Mouse (Mus musculus): ENCODE results near the gene Slc39a7. TPM values are rescaled to one million over a fixed set of nuclear protein-coding genes. Genes with fewer than 3 reads are reported as not detected.
"Not testable (repeated sequence)": the region's sequence is repeated elsewhere in the genome, so short reads cannot be mapped to it uniquely, and the experiment has no call there.

Slc39a7 gene
- polyA plus RNA-seq, 1 experiment from 2014 or later, result 169 TPM

DNA sequence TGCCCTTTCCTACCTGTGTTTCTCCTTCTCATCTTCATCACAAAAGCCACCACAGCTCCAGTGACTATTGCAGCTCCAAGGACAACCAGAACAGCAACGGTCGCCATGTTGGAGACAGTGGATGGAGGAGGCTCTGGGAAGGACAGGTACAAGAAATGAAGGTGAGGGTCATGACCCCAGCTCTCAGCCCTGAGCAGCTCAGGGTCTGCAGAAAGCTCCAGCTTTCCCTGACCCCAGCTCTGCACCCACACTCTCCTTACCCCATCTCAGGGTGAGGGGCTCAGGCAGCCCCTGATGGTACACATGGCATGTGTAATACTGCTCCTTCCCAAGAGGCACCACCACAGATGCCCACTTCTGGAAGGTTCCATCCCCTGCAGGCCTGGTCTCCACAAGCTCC, 34.5 kb downstream of the Slc39a7 start:
- H3K4me2 ChIP-seq; H3K36me3 ChIP-seq; H3K4me3 ChIP-seq (replicated peaks); H3K4me1 ChIP-seq; H3K27ac ChIP-seq; ATAC-seq (ENCODE audit: insufficient read depth, low FRiP score, low read depth); H3K9ac ChIP-seq; H3K9me3 ChIP-seq: not testable (repeated sequence)
- 88% methylated on average over 2 of the region's 2 CpGs for WGBS
- peaks cover 19% of the 10 kb centered on the region; the same call in 1 of the 2 replicates for H3K27me3 ChIP-seq (replicated peaks)

DNA sequence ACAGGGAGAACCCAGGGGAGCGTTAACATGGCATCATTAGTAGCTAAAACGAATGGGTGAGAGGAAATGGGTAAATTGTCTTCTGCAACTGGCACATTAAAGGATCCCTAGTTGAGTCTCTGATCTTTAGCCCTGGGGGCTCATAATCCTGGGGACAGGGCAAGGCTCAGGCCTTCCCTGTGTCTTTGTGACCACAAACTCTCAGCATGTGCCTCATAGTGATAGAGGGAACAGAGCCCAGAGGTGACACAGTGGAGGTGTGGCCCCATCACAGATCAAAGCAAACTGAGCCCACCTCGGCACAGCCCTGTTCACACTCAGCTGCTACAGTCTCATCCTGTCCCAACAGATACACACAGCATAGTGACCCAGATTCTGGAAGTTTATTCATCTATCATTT, 35.8 kb downstream of the Slc39a7 start:
- Histone ChIP-seq H3K9me3 (no peaks in the 10 kb centered on the region), H3K4me2 (no peak overlapping the region), H3K9ac (no peak overlapping the region), H3K27me3 (replicated peaks) (peaks cover 7% of the 10 kb centered on the region; the same call in 1 of the 2 replicates), H3K4me3 (replicated peaks) (no peak overlapping the region), H3K4me1 (peaks cover 8% of the 10 kb centered on the region), H3K27ac (no peak overlapping the region), H3K36me3 (no peaks in the 10 kb centered on the region)
- WGBS, result 35% methylated on average over 3 of the region's 3 CpGs
- ATAC-seq (ENCODE audit: insufficient read depth, low FRiP score, low read depth), result no peak

DNA sequence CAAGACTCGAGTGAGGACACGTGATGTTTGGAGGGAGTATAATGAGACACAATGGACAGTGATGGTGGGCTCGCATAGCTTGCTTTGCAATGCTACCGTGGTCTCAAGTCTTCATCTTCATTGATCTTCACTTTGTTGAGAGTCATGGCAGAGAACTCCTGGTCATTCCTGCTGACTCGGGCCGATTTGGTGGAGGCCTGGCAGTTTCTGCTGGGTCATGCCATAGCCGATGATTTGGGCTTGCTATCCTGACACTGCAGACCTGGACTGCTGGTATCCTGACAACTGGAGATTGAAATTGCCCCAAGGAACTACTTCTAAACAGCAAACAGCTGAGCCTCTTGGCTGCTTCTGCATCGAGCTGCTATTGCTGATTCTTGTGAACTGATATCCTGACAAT, 36.5 kb downstream of the Slc39a7 start:
- ATAC-seq (ENCODE audit: insufficient read depth, low FRiP score, low read depth), result no peak
- 90% methylated on average over 8 of the region's 8 CpGs for WGBS

DNA sequence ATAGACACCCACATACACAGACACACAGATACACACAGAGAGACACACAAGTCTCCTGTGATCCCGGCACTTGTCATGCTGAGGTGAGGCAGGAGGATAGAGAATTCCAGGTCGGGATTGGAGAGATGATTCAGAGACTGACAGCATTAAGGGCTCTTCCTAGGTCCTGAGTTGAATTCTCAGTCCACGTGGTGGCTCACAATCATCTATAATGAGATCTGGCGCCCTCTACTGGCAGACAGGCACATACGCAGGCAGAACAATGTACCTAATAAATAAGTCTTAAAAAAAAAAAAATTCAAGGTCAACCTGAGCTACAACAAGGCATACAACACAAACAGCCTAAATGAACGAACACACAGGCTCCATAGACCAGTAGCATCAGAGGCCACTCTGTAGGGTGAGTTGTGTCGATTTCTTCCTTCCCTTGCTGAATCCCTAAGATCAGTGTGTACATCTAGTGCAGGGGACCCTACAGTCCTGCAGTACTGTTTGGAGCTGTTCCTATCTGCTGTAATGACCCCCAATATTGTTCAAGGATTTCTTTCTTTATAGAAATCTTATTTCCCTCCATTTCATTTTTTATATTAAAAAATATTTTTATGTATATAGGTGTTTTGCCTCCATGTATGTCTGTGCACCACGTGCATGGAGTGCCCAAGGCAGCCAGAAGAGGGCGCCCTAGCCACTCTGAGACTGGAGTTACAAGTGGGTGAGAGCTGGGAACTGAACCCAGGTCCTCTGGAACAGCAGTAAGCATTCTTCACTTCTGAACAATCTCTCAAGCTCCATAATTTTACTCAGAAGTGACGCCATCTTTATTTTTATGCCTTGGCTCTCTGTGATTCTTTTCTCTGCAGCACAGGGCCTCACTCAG, 39.5 kb downstream of the Slc39a7 start:
- no peaks in the 10 kb centered on the region for H3K36me3 ChIP-seq
- H3K9ac ChIP-seq, result no peak overlapping the region
- H3K4me2 ChIP-seq, result no peak overlapping the region
- H3K27me3 ChIP-seq (replicated peaks), result 0 out of 2 replicates have a peak, but pooled peaks cover 6% of the 10 kb centered on the region
- no peak overlapping the region for H3K4me3 ChIP-seq (replicated peaks)
- no peak overlapping the region for H3K27ac ChIP-seq
- no peaks in the 10 kb centered on the region for H3K9me3 ChIP-seq
- ATAC-seq (ENCODE audit: insufficient read depth, low FRiP score, low read depth), result no peak
- H3K4me1 ChIP-seq, result no peaks in the 10 kb centered on the region
- 30% methylated on average over 10 of the region's 10 CpGs for WGBS

More for the DNA sequence above, 36.5 kb downstream of the Slc39a7 start:
- Histone ChIP-seq H3K4me2 (no peak overlapping the region), H3K4me1 (peaks cover 7% of the 10 kb centered on the region), H3K27ac (no peak overlapping the region), H3K36me3 (no peaks in the 10 kb centered on the region), H3K9me3 (no peaks in the 10 kb centered on the region), H3K9ac (no peak overlapping the region), H3K4me3 (replicated peaks) (no peak overlapping the region), H3K27me3 (replicated peaks) (peaks cover 5% of the 10 kb centered on the region; the same call in 1 of the 2 replicates)

DNA sequence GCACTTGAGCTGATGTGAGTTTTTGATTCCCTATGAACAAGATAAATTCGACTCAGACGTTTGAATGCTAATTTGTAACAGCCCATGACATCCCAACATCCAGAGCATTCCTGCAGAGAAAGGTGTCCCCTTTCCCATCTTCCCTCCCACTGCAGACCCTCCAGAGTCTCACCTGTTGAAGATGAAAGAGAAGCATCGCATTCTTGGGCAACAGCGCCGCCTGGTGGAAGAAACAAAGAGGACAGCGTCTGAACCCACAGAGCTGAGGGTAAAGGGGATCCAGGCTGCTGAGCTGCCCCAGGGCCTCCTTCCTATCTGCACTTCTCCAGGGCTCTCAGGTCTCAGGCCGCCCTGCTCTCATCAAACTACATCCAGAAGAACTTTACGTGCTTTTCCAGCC, 49.3 kb downstream of the Slc39a7 start:
- not testable (repeated sequence) for H3K9me3 ChIP-seq; H3K9ac ChIP-seq; H3K36me3 ChIP-seq; H3K4me3 ChIP-seq (replicated peaks); H3K27ac ChIP-seq; ATAC-seq (ENCODE audit: insufficient read depth, low FRiP score, low read depth)
- Histone ChIP-seq H3K27me3 (replicated peaks) (peaks cover 30% of the 10 kb centered on the region), H3K4me1 (peaks cover 19% of the 10 kb centered on the region; the same call in 1 of the 2 replicates), H3K4me2 (peak overlapping the region; percentile 79)
- 13% methylated on average over 8 of the region's 8 CpGs for WGBS

DNA sequence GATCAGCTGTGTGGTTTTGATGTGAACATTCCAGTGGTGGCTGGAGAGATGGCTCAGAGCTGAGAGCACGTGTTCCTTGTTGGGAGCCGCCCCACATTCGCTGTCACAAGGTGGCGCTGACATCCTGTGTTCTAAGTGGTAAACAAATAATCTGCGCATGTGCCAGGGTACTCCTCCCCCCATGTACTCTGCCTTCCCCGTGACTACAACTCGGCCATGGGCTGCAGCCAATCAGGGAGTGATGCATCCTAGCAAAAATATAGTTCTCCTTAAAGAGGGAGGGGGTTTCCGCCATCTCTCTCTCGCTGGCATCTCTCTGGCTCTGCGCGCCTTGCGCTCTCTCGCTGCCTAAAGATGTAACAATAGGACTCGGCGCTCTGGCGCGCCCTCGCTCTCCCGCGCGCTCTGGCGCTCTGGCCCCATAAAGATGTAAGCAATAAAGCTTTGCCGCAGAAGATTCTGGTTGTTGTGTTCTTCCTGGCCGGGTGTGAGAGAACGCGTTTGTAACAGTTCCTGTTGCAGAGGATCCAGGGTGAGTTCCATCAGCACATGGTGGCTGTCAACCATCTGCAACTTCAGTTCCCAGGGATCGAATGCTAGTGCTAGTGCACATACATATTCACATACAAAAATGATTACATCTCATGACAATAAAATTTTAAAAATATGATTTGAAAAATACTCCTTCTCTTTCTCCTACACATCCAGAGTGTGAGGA, 50.1 kb downstream of the Slc39a7 start:
- H3K4me1 ChIP-seq, result peaks cover 19% of the 10 kb centered on the region; the same call in 1 of the 2 replicates
- peak; percentile 77 for ATAC-seq (ENCODE audit: insufficient read depth, low FRiP score, low read depth)
- WGBS, result under 1% methylated on average over 27 of the region's 27 CpGs
- H3K9ac ChIP-seq, H3K36me3 ChIP-seq, H3K9me3 ChIP-seq: not testable (repeated sequence)
- H3K27me3 ChIP-seq (replicated peaks), result peaks cover 36% of the 10 kb centered on the region
- H3K4me3 ChIP-seq (replicated peaks), result peak overlapping the region; percentile 51
- H3K4me2 ChIP-seq, result peak overlapping the region; percentile 79
- H3K27ac ChIP-seq, result peak overlapping the region; percentile 82

DNA sequence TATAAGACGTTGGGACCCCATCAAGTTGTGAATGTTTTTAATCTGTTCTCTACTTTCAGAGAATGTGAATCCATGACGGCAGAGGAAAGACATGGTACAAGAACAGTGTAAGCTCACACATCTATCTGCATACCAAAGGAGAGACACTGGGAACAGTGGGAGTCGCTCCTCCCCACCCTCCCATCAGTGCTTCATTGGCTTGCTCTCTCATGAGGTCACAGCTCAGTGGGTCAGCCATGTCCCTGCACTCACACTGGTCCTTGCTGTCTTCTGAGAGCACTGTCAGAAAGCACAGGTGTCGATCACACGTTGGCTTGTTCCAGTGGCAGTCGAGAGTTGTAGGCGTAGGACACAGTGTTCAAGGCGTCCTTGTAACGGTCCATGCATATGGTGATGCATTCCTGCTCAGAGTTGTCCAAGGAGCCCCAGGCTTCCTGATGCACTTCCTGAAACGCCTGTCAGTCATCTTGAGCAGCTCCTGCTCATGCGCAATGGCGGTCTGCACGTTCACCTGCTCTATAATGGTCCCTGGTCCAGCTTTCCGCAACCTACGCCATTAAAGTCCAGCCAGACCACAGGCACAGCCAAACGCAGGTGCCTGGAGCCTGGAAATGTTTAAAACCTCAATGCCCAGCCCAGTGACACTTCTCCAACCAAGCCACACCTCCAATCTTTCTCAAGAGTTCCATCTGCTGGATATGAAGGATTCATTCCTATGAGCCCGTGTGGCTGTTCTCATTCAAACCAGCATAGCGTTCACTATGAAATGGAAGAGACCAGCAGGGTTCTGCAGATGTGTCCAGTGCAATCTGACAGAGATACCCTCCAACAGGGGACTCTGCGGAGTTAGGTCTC, 51.1 kb downstream of the Slc39a7 start:
- Histone ChIP-seq H3K27me3 (replicated peaks) (peaks cover 42% of the 10 kb centered on the region), H3K4me1 (peaks cover 19% of the 10 kb centered on the region; the same call in 1 of the 2 replicates), H3K36me3 (no peaks in the 10 kb centered on the region), H3K4me3 (replicated peaks) (no peak overlapping the region), H3K9me3 (no peaks in the 10 kb centered on the region), H3K27ac (no peak overlapping the region), H3K4me2 (peak overlapping the region; percentile 79), H3K9ac (no peak overlapping the region)
- 74% methylated on average over 19 of the region's 19 CpGs for WGBS
- ATAC-seq (ENCODE audit: insufficient read depth, low FRiP score, low read depth), result no peak

DNA sequence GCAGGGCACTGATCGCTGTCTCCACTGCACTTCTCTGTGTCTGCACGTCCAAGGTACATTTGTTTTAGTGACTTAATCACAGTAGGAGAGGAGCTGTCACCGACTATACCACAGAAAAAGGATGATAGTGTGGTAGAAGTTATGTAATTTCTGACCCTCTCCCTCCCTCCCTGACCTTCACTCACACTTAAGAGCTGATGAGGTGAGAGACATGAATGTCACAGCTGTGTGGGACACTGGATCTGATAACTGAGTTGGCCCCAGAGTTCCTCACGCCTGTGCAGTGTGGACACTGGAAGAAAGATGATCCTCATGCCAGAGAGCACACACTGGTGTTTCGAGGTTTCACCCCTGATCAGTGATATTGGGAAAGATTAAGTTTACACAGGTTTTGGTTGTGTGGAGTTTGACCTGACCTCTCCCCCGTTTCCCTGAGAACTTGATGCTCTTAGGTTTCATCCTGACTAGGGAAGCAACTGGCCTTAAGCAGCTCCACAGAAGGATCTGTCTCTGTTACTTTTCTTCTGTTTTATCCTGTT, 51.9 kb downstream of the Slc39a7 start:
- ATAC-seq (ENCODE audit: insufficient read depth, low FRiP score, low read depth), result no peak
- WGBS, result 69% methylated on average over 6 of the region's 6 CpGs
- H3K27me3 ChIP-seq (replicated peaks), result peaks cover 42% of the 10 kb centered on the region

DNA sequence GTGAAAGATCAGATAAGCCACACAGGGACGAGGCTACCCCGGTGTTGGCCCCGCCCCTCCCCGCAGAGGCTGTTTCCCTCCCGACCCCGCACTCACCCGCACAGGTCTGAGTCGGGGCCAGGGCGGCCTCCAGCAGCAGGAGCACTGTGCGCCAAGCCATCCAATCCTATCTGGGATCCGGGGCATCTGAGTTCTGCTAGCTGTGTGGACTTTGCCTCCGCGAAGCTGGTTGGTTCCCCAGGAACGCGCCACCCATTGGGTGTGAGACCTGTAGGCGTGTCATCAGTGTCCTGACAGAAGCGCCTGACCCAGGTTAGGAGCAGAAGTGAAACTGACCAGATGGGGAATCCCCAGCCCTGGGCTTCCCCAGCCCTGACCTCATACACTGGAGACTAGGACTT, 52.9 kb downstream of the Slc39a7 start:
- peak; percentile 85 for ATAC-seq (ENCODE audit: insufficient read depth, low FRiP score, low read depth)
- H3K36me3 ChIP-seq, result no peaks in the 10 kb centered on the region
- peaks cover 19% of the 10 kb centered on the region; the same call in 1 of the 2 replicates for H3K4me1 ChIP-seq
- H3K27me3 ChIP-seq (replicated peaks), result peaks cover 42% of the 10 kb centered on the region
- no peak overlapping the region for H3K27ac ChIP-seq
- peak overlapping the region; percentile 42 for H3K4me3 ChIP-seq (replicated peaks)
- 1% methylated on average over 16 of the region's 17 CpGs for WGBS
- H3K9me3 ChIP-seq, result no peaks in the 10 kb centered on the region
- peak overlapping the region; percentile 81 for H3K4me2 ChIP-seq
- no peak overlapping the region for H3K9ac ChIP-seq

More for the DNA sequence above, 51.9 kb downstream of the Slc39a7 start:
- H3K27ac ChIP-seq, result no peak overlapping the region
- peaks cover 19% of the 10 kb centered on the region; the same call in 1 of the 2 replicates for H3K4me1 ChIP-seq
- H3K36me3 ChIP-seq, result no peaks in the 10 kb centered on the region
- no peak overlapping the region for H3K4me3 ChIP-seq (replicated peaks)
- no peak overlapping the region for H3K4me2 ChIP-seq
- H3K9me3 ChIP-seq, result no peaks in the 10 kb centered on the region
- H3K9ac ChIP-seq, result no peak overlapping the region
